Mouse (Mus musculus): ENCODE data around the gene Sfta2. TPM values are rescaled to one million over a fixed set of nuclear protein-coding genes. Genes with fewer than 3 reads are reported as not detected.
A peak's percentile ranks its signal among the peaks of the same experiment; 100 is the strongest.

Sfta2 gene
- total RNA-seq, 2 experiments from 2014 or later: not detected

- intact Hi-C loops (cut with DNase I): loop anchor here (5.0 kb wide), 1 partner anchor 146 kb away; no protein-coding TSS in a partner anchor
These were observed 10.2 kb upstream of the Sfta2 start for GRCm38 (mm10) chr17:35591219-35591578.

GRCm38 (mm10) chr17:35591731-35592130 is 9.6 kb upstream of the Sfta2 start:
- no peak for DNase-seq (ENCODE audit: low spot score)
- intact Hi-C loops (cut with DNase I): loop anchor here (5.0 kb wide), 1 partner anchor 146 kb away; no protein-coding TSS in a partner anchor

More at GRCm38 (mm10) chr17:35591219-35591578, 10.2 kb upstream of the Sfta2 start:
- no peak for DNase-seq (ENCODE audit: low spot score)

GRCm38 (mm10) chr17:35592131-35592530 is 9.2 kb upstream of the Sfta2 start:
- intact Hi-C loops (cut with DNase I): loop anchor here (5.0 kb wide), 1 partner anchor 145 kb away; no protein-coding TSS in a partner anchor
- DNase-seq (ENCODE audit: low spot score): no peak

- intact Hi-C loops (cut with DNase I): loop anchor here (5.0 kb wide), 1 partner anchor 144 kb away; no protein-coding TSS in a partner anchor
- DNase-seq (ENCODE audit: low spot score): no peak
These were observed 7.6 kb upstream of the Sfta2 start for GRCm38 (mm10) chr17:35593786-35594185.

- DNase-seq (ENCODE audit: low spot score): no peak
- intact Hi-C loops (cut with DNase I): loop anchor here (5.0 kb wide), 1 partner anchor 143 kb away; no protein-coding TSS in a partner anchor
These were observed 6.9 kb upstream of the Sfta2 start for GRCm38 (mm10) chr17:35594456-35594855.

- intact Hi-C loops (cut with DNase I): no loop called here
- no peak for DNase-seq (ENCODE audit: low spot score)
These were observed 4.0 kb upstream of the Sfta2 start for GRCm38 (mm10) chr17:35597399-35597798.

- DNase-seq (ENCODE audit: low spot score): no peak
- intact Hi-C loops (cut with DNase I): no loop called here
These were observed 496 bp downstream of the Sfta2 start for GRCm38 (mm10) chr17:35601736-35602354.

- intact Hi-C loops (cut with DNase I): no loop called here
- DNase-seq (ENCODE audit: low spot score): no peak
These were observed 15.8 kb downstream of the Sfta2 start for GRCm38 (mm10) chr17:35617127-35617526.

- intact Hi-C loops (cut with DNase I): no loop called here
- no peak for DNase-seq (ENCODE audit: low spot score)
These were observed 25.2 kb downstream of the Sfta2 start, which contains the start of gene Gm9573 for GRCm38 (mm10) chr17:35626537-35626936. Gene Gm9573, minus strand, starts transcription at chr17:35626637.

- intact Hi-C loops (cut with DNase I): no loop called here
- no peak for DNase-seq (ENCODE audit: low spot score)
These were observed 32.6 kb downstream of the Sfta2 start for GRCm38 (mm10) chr17:35633992-35634391.

- intact Hi-C loops (cut with DNase I): loop anchor here (1.0 kb wide), 1 partner anchor 90 kb away; no protein-coding TSS in a partner anchor
- no peak for DNase-seq (ENCODE audit: low spot score)
These were observed 33.9 kb downstream of the Sfta2 start for GRCm38 (mm10) chr17:35635202-35635601.

GRCm38 (mm10) chr17:35635699-35636111 is 34.4 kb downstream of the Sfta2 start:
- intact Hi-C loops (cut with DNase I): loop anchor here (1.0 kb wide), 1 partner anchor 90 kb away; no protein-coding TSS in a partner anchor

GRCm38 (mm10) chr17:35636363-35636762 is 35.0 kb downstream of the Sfta2 start:
- no peak for DNase-seq (ENCODE audit: low spot score)
- intact Hi-C loops (cut with DNase I): no loop called here

More at GRCm38 (mm10) chr17:35635699-35636111, 34.4 kb downstream of the Sfta2 start:
- DNase-seq (ENCODE audit: low spot score): no peak

GRCm38 (mm10) chr17:35638475-35639190 is 37.3 kb downstream of the Sfta2 start:
- intact Hi-C loops (cut with DNase I): no loop called here
- DNase-seq (ENCODE audit: low spot score): peak; percentile 63

- intact Hi-C loops (cut with DNase I): no loop called here
- no peak for DNase-seq (ENCODE audit: low spot score)
These were observed 38.0 kb downstream of the Sfta2 start for GRCm38 (mm10) chr17:35639352-35639751.

- intact Hi-C loops (cut with DNase I): no loop called here
These were observed 42.4 kb downstream of the Sfta2 start, which contains the start of gene Mucl3 for GRCm38 (mm10) chr17:35643609-35644236. Gene Mucl3, minus strand, starts transcription at chr17:35643695.

GRCm38 (mm10) chr17:35649429-35649828 is 48.1 kb downstream of the Sfta2 start:
- intact Hi-C loops (cut with DNase I): no loop called here
- DNase-seq (ENCODE audit: low spot score): no peak

More at GRCm38 (mm10) chr17:35643609-35644236, 42.4 kb downstream of the Sfta2 start, which contains the start of gene Mucl3:
- no peak for DNase-seq (ENCODE audit: low spot score)

- intact Hi-C loops (cut with DNase I): no loop called here
- DNase-seq (ENCODE audit: low spot score): no peak
These were observed 51.7 kb downstream of the Sfta2 start for GRCm38 (mm10) chr17:35653086-35653485.

- DNase-seq (ENCODE audit: low spot score): no peak
- intact Hi-C loops (cut with DNase I): no loop called here
These were observed 64.7 kb downstream of the Sfta2 start for GRCm38 (mm10) chr17:35665957-35666515.

- intact Hi-C loops (cut with DNase I): no loop called here
- no peak for DNase-seq (ENCODE audit: low spot score)
These were observed 65.5 kb downstream of the Sfta2 start for GRCm38 (mm10) chr17:35666851-35667256.
